Mouse (Mus musculus): ENCODE results near the gene Tbc1d23. TPM values are rescaled to one million over a fixed set of nuclear protein-coding genes. Genes with fewer than 3 reads are reported as not detected.

The Tbc1d23 gene
- polyA plus RNA-seq, 1 experiment from 2014 or later: 34.5 TPM

- no peak overlapping the region for H3K4me3 ChIP-seq (ENCODE audit: low read depth, low read length)
- no peak overlapping the region for H3K27ac ChIP-seq (replicated peaks; ENCODE audit: low read depth, low read length)
- no peak overlapping the region for H3K9ac ChIP-seq (ENCODE audit: low read depth, low read length)
- ATAC-seq (ENCODE audit: low read depth) (no peak), DNase-seq (ENCODE audit: low spot score) (no peak)
- no peaks in the 10 kb centered on the region for H3K4me1 ChIP-seq (ENCODE audit: control insufficient read depth, insufficient read depth, low read length)
- WGBS: 90% methylated on average over 6 of the region's 6 CpGs
- H3K4me2 ChIP-seq (ENCODE audit: low read depth, low read length): no peak overlapping the region
- H3K9me3 ChIP-seq (ENCODE audit: control insufficient read depth, low read length): no peaks in the 10 kb centered on the region
- H3K36me3 ChIP-seq (ENCODE audit: control insufficient read depth, insufficient read depth, low read length): peaks cover 43% of the 10 kb centered on the region
- no peaks in the 10 kb centered on the region for H3K27me3 ChIP-seq (replicated peaks; ENCODE audit: control insufficient read depth, insufficient read depth, low read length)
Observed at GRCm38 (mm10) chr16:57133611-57134010, 97.7 kb downstream of the Tbc1d23 start.

DNA sequence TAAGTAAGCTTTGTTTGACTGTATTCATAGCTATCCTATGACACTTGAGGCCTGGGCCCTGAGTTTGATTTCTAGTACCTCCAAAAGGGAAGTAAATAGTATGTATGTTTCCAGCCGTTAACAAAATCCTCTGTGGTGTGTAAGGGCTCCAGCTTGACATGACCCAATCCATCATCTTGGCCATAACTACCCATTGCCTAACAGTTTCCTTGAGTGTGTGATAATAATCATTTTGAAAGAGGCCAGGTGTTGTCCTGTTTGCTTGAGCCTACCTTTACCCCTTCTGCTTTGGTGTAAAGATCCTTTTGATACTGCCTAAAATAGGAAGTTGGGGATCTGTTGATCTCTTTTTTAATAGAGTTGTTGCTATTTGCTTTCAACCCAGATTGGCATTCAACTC is 99.0 kb downstream of the Tbc1d23 start:
- Histone ChIP-seq H3K27me3 (replicated peaks; ENCODE audit: control insufficient read depth, insufficient read depth, low read length) (no peaks in the 10 kb centered on the region), H3K4me2 (ENCODE audit: low read depth, low read length) (no peak overlapping the region), H3K36me3 (ENCODE audit: control insufficient read depth, insufficient read depth, low read length) (peaks cover 31% of the 10 kb centered on the region), H3K27ac (replicated peaks; ENCODE audit: low read depth, low read length) (no peak overlapping the region), H3K9me3 (ENCODE audit: control insufficient read depth, low read length) (no peaks in the 10 kb centered on the region), H3K9ac (ENCODE audit: low read depth, low read length) (no peak overlapping the region), H3K4me3 (ENCODE audit: low read depth, low read length) (no peak overlapping the region), H3K4me1 (ENCODE audit: control insufficient read depth, insufficient read depth, low read length) (no peaks in the 10 kb centered on the region)
- ATAC-seq (ENCODE audit: low read depth) (no peak), DNase-seq (ENCODE audit: low spot score) (no peak)
- WGBS: 85% methylated on average over 1 of the region's 1 CpGs

DNA sequence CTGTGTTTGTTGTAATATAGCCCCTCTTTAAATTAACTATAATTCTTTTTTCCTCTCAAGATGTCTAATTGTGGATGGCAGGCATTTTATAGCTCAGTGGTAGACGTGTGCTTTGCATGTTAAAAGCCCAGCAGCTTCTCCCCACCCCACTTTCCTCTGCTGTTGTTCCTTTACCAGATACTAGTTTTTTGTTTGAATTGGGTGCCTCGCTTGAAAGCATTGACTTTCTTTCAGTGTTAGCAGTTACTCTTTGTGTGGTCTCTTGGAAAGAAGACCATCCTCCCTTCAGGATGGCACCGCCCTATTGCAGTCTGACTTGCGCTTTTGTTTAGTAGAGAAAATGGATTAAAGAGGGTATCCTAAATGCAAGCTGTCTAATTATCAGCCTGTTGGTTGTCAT is 99.8 kb downstream of the Tbc1d23 start:
- H3K4me2 ChIP-seq (ENCODE audit: low read depth, low read length): no peak overlapping the region
- ATAC-seq (ENCODE audit: low read depth): no peak
- no peak overlapping the region for H3K4me3 ChIP-seq (ENCODE audit: low read depth, low read length)
- DNase-seq (ENCODE audit: low spot score): no peak
- peaks cover 23% of the 10 kb centered on the region for H3K36me3 ChIP-seq (ENCODE audit: control insufficient read depth, insufficient read depth, low read length)
- H3K27me3 ChIP-seq (replicated peaks; ENCODE audit: control insufficient read depth, insufficient read depth, low read length): no peaks in the 10 kb centered on the region
- no peak overlapping the region for H3K9ac ChIP-seq (ENCODE audit: low read depth, low read length)
- no peak overlapping the region for H3K27ac ChIP-seq (replicated peaks; ENCODE audit: low read depth, low read length)
- WGBS: 78% methylated on average over 4 of the region's 4 CpGs
- H3K9me3 ChIP-seq (ENCODE audit: control insufficient read depth, low read length): no peaks in the 10 kb centered on the region
- H3K4me1 ChIP-seq (ENCODE audit: control insufficient read depth, insufficient read depth, low read length): no peaks in the 10 kb centered on the region

- H3K9ac ChIP-seq (ENCODE audit: low read depth, low read length): no peak overlapping the region
- no peak for ATAC-seq (ENCODE audit: low read depth)
- no peaks in the 10 kb centered on the region for H3K9me3 ChIP-seq (ENCODE audit: control insufficient read depth, low read length)
- H3K4me2 ChIP-seq (ENCODE audit: low read depth, low read length): no peak overlapping the region
- H3K27me3 ChIP-seq (replicated peaks; ENCODE audit: control insufficient read depth, insufficient read depth, low read length): no peaks in the 10 kb centered on the region
- no peak for DNase-seq (ENCODE audit: low spot score)
- 83% methylated on average over 3 of the region's 3 CpGs for WGBS
- no peak overlapping the region for H3K27ac ChIP-seq (replicated peaks; ENCODE audit: low read depth, low read length)
- no peak overlapping the region for H3K4me3 ChIP-seq (ENCODE audit: low read depth, low read length)
- no peaks in the 10 kb centered on the region for H3K4me1 ChIP-seq (ENCODE audit: control insufficient read depth, insufficient read depth, low read length)
- H3K36me3 ChIP-seq (ENCODE audit: control insufficient read depth, insufficient read depth, low read length): peaks cover 16% of the 10 kb centered on the region; the same call in 1 of the 2 replicates
Observed at GRCm38 (mm10) chr16:57130752-57131400, 100.4 kb downstream of the Tbc1d23 start.

DNA sequence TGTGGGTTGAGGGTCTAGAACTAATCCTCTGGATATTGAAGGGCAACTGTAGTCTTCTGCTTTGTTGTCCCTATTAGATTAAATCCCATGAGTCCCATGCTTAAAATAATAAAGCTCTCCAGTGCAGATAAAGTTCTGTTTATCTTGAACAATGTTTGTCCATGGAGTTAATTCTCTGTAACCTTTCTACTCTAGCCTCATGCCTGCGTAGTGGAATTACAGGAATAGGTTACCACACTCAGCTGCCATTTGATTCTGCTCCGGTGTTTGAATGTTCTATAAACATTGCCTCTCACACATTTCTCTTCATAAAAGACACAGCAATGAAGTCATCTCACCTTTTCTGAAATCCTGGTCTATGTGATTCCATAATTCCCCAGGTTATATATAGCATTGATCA is 103.5 kb downstream of the Tbc1d23 start:
- ATAC-seq (ENCODE audit: low read depth): no peak
- Histone ChIP-seq H3K4me2 (ENCODE audit: low read depth, low read length) (no peak overlapping the region), H3K9ac (ENCODE audit: low read depth, low read length) (no peak overlapping the region), H3K4me1 (ENCODE audit: control insufficient read depth, insufficient read depth, low read length) (peaks cover 11% of the 10 kb centered on the region), H3K27me3 (replicated peaks; ENCODE audit: control insufficient read depth, insufficient read depth, low read length) (no peaks in the 10 kb centered on the region), H3K36me3 (ENCODE audit: control insufficient read depth, insufficient read depth, low read length) (no peaks in the 10 kb centered on the region), H3K9me3 (ENCODE audit: control insufficient read depth, low read length) (no peaks in the 10 kb centered on the region), H3K27ac (replicated peaks; ENCODE audit: low read depth, low read length) (no peak overlapping the region), H3K4me3 (ENCODE audit: low read depth, low read length) (no peak overlapping the region)
- DNase-seq (ENCODE audit: low spot score): no peak
- WGBS: 79% methylated on average over 2 of the region's 2 CpGs

DNA sequence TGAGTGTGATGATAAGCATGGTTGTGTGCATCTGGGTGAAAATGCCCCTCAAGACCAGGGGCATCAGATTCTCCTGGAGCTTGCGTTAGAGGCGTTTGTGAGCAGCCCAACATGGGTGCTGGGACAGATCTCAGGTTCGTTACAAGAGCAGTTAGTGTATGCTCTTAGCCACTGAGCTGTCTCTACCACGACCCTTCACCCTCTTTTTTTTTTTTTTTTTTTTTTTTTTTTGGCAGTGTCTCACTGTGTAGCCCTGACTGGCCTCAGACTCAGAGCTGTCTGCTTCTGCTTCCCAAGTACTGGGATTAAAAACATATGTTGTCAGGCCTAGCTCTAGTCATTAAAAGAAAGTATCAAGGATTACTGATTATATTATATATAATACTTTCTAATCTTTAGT is 105.0 kb downstream of the Tbc1d23 start:
- Histone ChIP-seq H3K4me1 (ENCODE audit: control insufficient read depth, insufficient read depth, low read length) (peaks cover 14% of the 10 kb centered on the region), H3K4me2 (ENCODE audit: low read depth, low read length) (no peak overlapping the region), H3K9me3 (ENCODE audit: control insufficient read depth, low read length) (no peaks in the 10 kb centered on the region), H3K27me3 (replicated peaks; ENCODE audit: control insufficient read depth, insufficient read depth, low read length) (no peaks in the 10 kb centered on the region), H3K27ac (replicated peaks; ENCODE audit: low read depth, low read length) (no peak overlapping the region), H3K9ac (ENCODE audit: low read depth, low read length) (no peak overlapping the region), H3K4me3 (ENCODE audit: low read depth, low read length) (no peak overlapping the region), H3K36me3 (ENCODE audit: control insufficient read depth, insufficient read depth, low read length) (no peaks in the 10 kb centered on the region)
- 42% methylated on average over 4 of the region's 4 CpGs for WGBS
- no peak for ATAC-seq (ENCODE audit: low read depth)
- no peak for DNase-seq (ENCODE audit: low spot score)

- WGBS: 50% methylated on average over 6 of the region's 6 CpGs
- Histone ChIP-seq H3K4me3 (ENCODE audit: low read depth, low read length) (peak overlapping the region; percentile 99), H3K4me1 (ENCODE audit: control insufficient read depth, insufficient read depth, low read length) (peaks cover 14% of the 10 kb centered on the region), H3K27me3 (replicated peaks; ENCODE audit: control insufficient read depth, insufficient read depth, low read length) (no peaks in the 10 kb centered on the region), H3K4me2 (ENCODE audit: low read depth, low read length) (peak overlapping the region; percentile 73), H3K9ac (ENCODE audit: low read depth, low read length) (peak overlapping the region; percentile 95), H3K36me3 (ENCODE audit: control insufficient read depth, insufficient read depth, low read length) (no peaks in the 10 kb centered on the region), H3K9me3 (ENCODE audit: control insufficient read depth, low read length) (no peaks in the 10 kb centered on the region), H3K27ac (replicated peaks; ENCODE audit: low read depth, low read length) (no peak overlapping the region)
- DNase-seq (ENCODE audit: low spot score) (peak; percentile 7), ATAC-seq (ENCODE audit: low read depth) (no peak)
Observed at GRCm38 (mm10) chr16:57122682-57123445, 108.4 kb downstream of the Tbc1d23 start.

- H3K4me1 ChIP-seq (ENCODE audit: control insufficient read depth, insufficient read depth, low read length): peaks cover 14% of the 10 kb centered on the region
- DNase-seq (ENCODE audit: low spot score) (peak; percentile 21), ATAC-seq (ENCODE audit: low read depth) (no peak)
- 0% methylated on average over 36 of the region's 59 CpGs for WGBS
- H3K9me3 ChIP-seq (ENCODE audit: control insufficient read depth, low read length): no peaks in the 10 kb centered on the region
- H3K27ac ChIP-seq (replicated peaks; ENCODE audit: low read depth, low read length): peak overlapping the region; percentile 89
- H3K36me3 ChIP-seq (ENCODE audit: control insufficient read depth, insufficient read depth, low read length): no peaks in the 10 kb centered on the region
- H3K27me3 ChIP-seq (replicated peaks; ENCODE audit: control insufficient read depth, insufficient read depth, low read length): no peaks in the 10 kb centered on the region
- H3K4me2 ChIP-seq (ENCODE audit: low read depth, low read length): peak overlapping the region; percentile 73
- peak overlapping the region; percentile 95 for H3K9ac ChIP-seq (ENCODE audit: low read depth, low read length)
- peak overlapping the region; percentile 99 for H3K4me3 ChIP-seq (ENCODE audit: low read depth, low read length)
Observed at GRCm38 (mm10) chr16:57121816-57122415, 109.4 kb downstream of the Tbc1d23 start.

Measured in embryonic facial prominence, embryonic 14.5 days (tissue).